Mouse (Mus musculus) limb, embryonic 14.5 days (tissue): ENCODE results near the gene Hoxc11. TPM values are rescaled to one million over a fixed set of nuclear protein-coding genes. Genes with fewer than 3 reads are reported as not detected.

ENCODE experiments used
- ATAC-seq: fragments of 200-750 bp; cut with Nextera tagmentation; 2 replicates; pipeline ENCODE4 v1.8.0; 2017; ENCODE audit warnings: low read depth, moderate number of reproducible peaks, moderate TSS enrichment; ENCODE audit not compliant: low FRiP score
- DNase-seq: peaks from one replicate; pipeline ENCODE4 v3.0.0-alpha.2; 2015; ENCODE audit warnings: low spot score
- H3K27ac ChIP-seq: fragments of 300-500 bp; sonication (generic); replicated peaks from 2 replicates; pipeline ENCODE4 v1.5.1; 2014; ENCODE audit warnings: low read depth, mild to moderate bottlenecking, low read length, moderate library complexity, mixed read lengths
- H3K27me3 ChIP-seq: fragments of 300-500 bp; sonication (generic); 2 replicates; pipeline ENCODE4 v1.6.1; 2014; ENCODE audit warnings: low read length, mixed read lengths; ENCODE audit not compliant: control insufficient read depth, insufficient read depth
- H3K36me3 ChIP-seq: fragments of 300-500 bp; sonication (generic); 2 replicates; pipeline ENCODE4 v1.6.1; 2014; ENCODE audit warnings: mild to moderate bottlenecking, low read length, moderate library complexity, mixed read lengths; ENCODE audit not compliant: control insufficient read depth, insufficient read depth
- H3K4me1 ChIP-seq: fragments of 300-500 bp; sonication (generic); 2 replicates; pipeline ENCODE4 v1.6.1; 2014; ENCODE audit warnings: antibody characterized with exemption, low read length, mixed read lengths; ENCODE audit not compliant: control insufficient read depth, insufficient read depth
- H3K4me2 ChIP-seq: fragments of 300-500 bp; sonication (generic); replicated peaks from 2 replicates; pipeline ENCODE4 v1.6.1; 2014; ENCODE audit warnings: low read depth, mild to moderate bottlenecking, low read length, moderate library complexity; ENCODE audit not compliant: severe bottlenecking
- H3K4me3 ChIP-seq: fragments of 300-500 bp; sonication (generic); replicated peaks from 2 replicates; pipeline ENCODE4 v1.5.1; 2014; ENCODE audit warnings: low read length
- H3K9ac ChIP-seq: fragments of 300-500 bp; sonication (generic); 2 replicates; pipeline ENCODE4 v1.6.1; 2014; ENCODE audit warnings: mild to moderate bottlenecking, low read depth, low read length, moderate library complexity; ENCODE audit not compliant: severe bottlenecking
- H3K9me3 ChIP-seq: fragments of 300-500 bp; sonication (generic); 2 replicates; pipeline ENCODE4 v1.6.1; 2016; ENCODE audit warnings: low read length; ENCODE audit not compliant: control insufficient read depth
- POLR2A ChIP-seq: fragments of 200-500 bp; IDR thresholded peaks from 2 replicates; pipeline ENCODE4 v1.8.0; 2012; ENCODE audit warnings: inconsistent platforms, mild to moderate bottlenecking, moderate library complexity, borderline replicate concordance; ENCODE audit not compliant: insufficient read depth, insufficient read length; ENCODE audit errors: extremely low read depth
- WGBS: fragments of 180-500 bp; shearing (Covaris S2); extraction: QIAGEN DNeasy Blood & Tissue Kit; methylation state at CpG from one replicate; pipeline ENCODE4 v1.1.7; 2014; 5-methylcytosine and 5-hydroxymethylcytosine counted together
- polyA plus RNA-seq, 2 experiments: library from polyadenylated mRNA; depleted of rRNA in 1 of 2; stranded (reverse) in 1 of 2; unstranded in 1 of 2; fragments of >200 nt; fragmentation: Nextera tagmentation in 1 of 2; extraction: Ambion mirVana in 1 of 2; gene quantifications; 2 replicates each; pipeline versions ENCODE4 v1.2.1 to v1.2.3; 2012 to 2014

The Hoxc11 gene
- polyA plus RNA-seq, 2 experiments: 1.4 to 7.6 TPM

DNA sequence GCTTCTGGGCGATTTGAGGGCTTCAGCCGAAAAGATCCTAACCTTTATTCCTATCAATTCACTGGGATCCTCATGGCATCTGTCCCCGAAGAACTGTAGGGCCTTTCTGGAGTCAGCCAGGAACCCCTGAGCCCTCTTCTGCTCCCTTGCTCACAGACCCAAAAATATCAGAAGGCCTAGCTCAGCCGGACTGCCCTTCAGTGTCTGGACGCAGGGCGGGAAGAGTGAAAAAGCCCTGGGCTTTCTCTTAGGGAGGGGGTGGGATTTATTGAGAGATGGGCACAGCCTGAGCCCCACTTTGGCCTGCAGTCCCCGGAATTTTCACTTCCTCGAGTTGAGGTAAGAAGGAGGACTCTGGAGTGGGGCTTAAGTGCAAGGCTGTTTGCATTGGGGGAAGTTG, 9.0 kb downstream of the Hoxc11 start:
- peaks cover 89% of the 10 kb centered on the region for H3K27me3 ChIP-seq
- H3K9ac ChIP-seq: peak overlapping the region; percentile 46
- H3K4me3 ChIP-seq: peak overlapping the region; percentile 19
- H3K4me2 ChIP-seq: peak overlapping the region; percentile 54
- H3K9me3 ChIP-seq: no peaks in the 10 kb centered on the region
- no peaks in the 10 kb centered on the region for H3K36me3 ChIP-seq
- peaks cover 12% of the 10 kb centered on the region; the same call in 1 of the 2 replicates for H3K4me1 ChIP-seq
- peak overlapping the region; percentile 50 for H3K27ac ChIP-seq
- no peak for TF ChIP-seq POLR2A
- 5% methylated on average over 8 of the region's 8 CpGs for WGBS
- ATAC-seq: no peak
- no peak for DNase-seq

DNA sequence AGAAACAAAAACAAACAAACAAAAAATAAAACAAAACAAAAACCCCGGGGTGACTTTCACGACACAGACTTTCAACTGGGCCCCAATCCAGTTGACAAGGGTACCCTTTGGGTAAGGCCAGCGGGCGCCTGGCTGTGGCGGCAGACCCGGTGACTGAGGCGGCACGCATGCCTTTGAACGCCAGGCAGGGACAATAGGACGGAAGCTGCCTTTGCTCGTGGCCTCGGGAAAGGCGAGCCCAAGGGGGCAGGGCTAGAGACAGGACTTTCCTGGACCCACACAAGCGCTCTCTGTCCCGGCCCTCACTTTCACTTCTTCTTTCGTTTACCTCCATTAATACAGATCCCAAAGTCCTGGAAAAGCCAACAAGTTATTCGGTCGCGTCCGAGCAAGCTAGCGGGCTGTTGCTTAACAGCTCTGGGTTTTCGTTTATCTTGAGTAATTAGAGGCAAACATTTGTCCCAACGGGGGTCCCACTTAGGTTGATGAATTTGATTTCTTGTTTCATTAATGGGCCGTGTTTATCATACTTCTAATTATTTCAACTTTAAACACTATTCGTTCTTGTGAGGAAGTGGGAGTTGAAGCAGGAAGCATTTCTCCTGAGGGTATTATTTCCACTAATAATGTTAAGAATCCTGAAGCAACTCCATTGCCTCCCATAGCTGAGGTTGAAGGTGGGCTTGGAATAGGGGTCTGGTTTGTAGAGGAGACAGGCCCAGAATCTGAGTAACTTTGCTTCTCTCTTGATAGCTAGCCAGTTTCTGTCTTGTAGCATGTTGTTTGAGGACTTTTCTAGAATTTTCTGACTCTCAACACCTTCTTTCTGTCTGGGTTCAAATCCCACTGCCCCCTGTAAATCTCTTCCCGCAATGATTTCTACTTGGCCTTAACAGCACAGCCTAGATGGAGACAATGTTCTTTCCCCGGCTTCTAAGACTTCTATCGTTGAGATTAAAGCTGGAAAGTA, 9.7 kb downstream of the Hoxc11 start:
- ATAC-seq: no peak
- peak overlapping the region; percentile 50 for H3K27ac ChIP-seq
- 4% methylated on average over 28 of the region's 28 CpGs for WGBS

DNA sequence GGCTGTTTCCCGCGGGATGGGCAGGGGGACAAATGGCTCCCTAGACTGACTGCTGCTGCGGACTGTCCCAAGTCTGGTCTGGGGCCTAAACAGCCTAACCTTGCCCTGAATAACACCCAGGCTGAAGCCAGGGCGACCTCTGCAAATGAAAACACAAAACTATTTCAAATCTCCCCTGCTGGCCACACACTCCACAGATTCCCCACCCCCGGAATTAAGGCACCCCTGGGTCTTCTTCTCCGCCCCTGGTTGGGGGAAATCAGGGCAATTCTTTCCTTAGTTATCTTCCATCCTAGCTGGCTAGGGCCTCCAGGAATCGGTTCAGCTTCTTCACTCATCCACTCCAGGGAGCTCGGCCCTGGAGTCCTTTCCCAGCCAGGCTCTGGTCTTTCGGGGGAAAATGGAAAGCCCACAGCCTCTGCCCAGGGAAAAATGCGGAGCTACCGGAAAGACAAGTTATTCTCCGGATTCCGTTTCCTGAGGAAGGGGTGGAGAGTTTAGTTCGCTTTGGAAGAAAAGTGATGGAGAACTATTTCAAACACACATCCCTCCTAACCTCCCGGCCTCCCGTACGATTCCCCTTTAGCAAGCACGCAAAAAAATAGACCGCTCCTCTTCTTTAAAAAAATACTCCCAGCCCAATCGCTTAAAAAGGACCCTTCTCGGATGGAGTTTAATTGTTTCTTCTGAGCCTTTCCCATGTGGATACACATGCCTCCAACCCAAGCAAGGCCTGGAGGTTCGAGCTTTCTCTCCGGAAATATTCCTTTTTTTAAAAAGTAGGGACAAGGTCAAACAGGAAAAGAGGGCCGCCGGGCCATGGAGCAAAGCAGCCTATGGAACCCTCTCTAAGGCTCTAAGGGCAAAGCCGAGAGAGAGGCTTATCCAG, 11.0 kb downstream of the Hoxc11 start:
- peak overlapping the region; percentile 40 for H3K9ac ChIP-seq
- H3K4me2 ChIP-seq: peak overlapping the region; percentile 54
- ATAC-seq (no peak), DNase-seq (no peak)
- no peaks in the 10 kb centered on the region for H3K36me3 ChIP-seq
- WGBS: 7% methylated on average over 26 of the region's 26 CpGs
- H3K27me3 ChIP-seq: peaks cover 88% of the 10 kb centered on the region
- H3K27ac ChIP-seq: peak overlapping the region; percentile 63
- TF ChIP-seq POLR2A: no peak
- H3K9me3 ChIP-seq: no peaks in the 10 kb centered on the region
- H3K4me1 ChIP-seq: peaks cover 4% of the 10 kb centered on the region; the same call in 1 of the 2 replicates
- peak overlapping the region; percentile 38 for H3K4me3 ChIP-seq

More for the DNA sequence above, 9.7 kb downstream of the Hoxc11 start:
- no peak for DNase-seq
- H3K4me1 ChIP-seq: peaks cover 12% of the 10 kb centered on the region; the same call in 1 of the 2 replicates
- H3K9me3 ChIP-seq: no peaks in the 10 kb centered on the region
- peaks cover 91% of the 10 kb centered on the region for H3K27me3 ChIP-seq
- peak overlapping the region; percentile 19 for H3K4me3 ChIP-seq
- H3K9ac ChIP-seq: peak overlapping the region; percentile 46
- H3K36me3 ChIP-seq: no peaks in the 10 kb centered on the region
- no peak for TF ChIP-seq POLR2A
- peak overlapping the region; percentile 54 for H3K4me2 ChIP-seq

DNA sequence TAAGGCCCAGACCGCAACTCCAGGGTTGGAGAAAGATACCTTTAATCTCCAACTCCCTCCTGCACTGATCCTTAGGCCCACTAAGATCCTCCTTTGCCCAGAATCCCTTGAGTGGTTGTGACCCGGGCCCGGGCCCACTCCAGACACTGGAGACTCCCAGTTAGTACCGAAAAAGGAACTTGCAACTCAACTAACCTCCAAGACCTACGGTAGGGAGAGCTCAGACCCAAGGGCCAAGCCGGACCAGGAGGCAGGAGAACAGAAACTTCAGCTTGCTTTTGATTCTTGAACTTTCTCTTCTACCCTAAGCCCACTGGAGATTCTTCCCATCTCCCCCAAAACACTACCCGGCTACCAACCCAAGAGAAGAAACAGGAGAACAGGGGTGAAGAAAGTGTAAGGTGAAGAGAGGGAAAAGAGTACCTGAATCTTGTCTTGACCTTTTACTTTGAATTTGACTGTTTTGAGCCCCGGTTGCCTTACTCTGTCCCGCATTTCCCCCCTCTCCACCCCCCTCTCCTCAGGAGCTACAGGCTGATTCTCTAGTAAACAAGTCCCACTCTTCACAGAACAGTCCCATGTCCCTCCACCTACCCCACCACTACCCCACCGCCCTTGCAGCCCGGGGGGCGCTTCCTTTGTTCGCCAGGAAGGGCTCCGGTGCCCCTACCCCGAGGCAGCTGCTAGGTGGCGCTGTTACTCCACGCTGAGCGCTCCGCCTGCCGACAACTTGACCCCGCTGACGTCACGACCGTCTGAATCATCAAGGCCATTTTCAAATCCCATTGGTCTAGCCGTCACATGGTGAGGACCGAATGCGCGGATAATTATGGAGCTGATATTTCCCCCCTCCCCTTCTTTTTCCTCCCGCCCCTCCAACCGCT, 11.9 kb downstream of the Hoxc11 start:
- Histone ChIP-seq H3K9ac (peak overlapping the region; percentile 40), H3K4me3 (peak overlapping the region; percentile 38), H3K4me1 (peaks cover 2% of the 10 kb centered on the region; the same call in 1 of the 2 replicates), H3K4me2 (peak overlapping the region; percentile 54), H3K27ac (peak overlapping the region; percentile 63), H3K27me3 (peaks cover 89% of the 10 kb centered on the region), H3K9me3 (no peaks in the 10 kb centered on the region), H3K36me3 (no peaks in the 10 kb centered on the region)
- TF ChIP-seq POLR2A: no peak
- peak; percentile 94 for DNase-seq
- ATAC-seq: peak; percentile 75
- 5% methylated on average over 28 of the region's 30 CpGs for WGBS
